10 mouse cellular contexts compared by ENCODE assay signal in genomic region chr1:182021691-182022299, GRCm38 (mm10). TPM values are rescaled to one million over a fixed set of nuclear protein-coding genes. Genes with fewer than 3 reads are reported as not detected.
A peak's percentile ranks its signal among the peaks of the same experiment; 100 is the strongest.
DNase-seq lines count a peak whose midpoint lies in the region; ATAC-seq and TF ChIP-seq lines count a peak whose summit lies in the region.
"Had no signal": no experiment of that assay in that cellular context is flagged by ENCODE, and none has a peak within 500 bp of the region (broad histone marks: within the 10 kb centered on the region; RNA-seq: fewer than 3 reads in every experiment).

No protein-coding gene starts in this region.

- H3K9me3 ChIP-seq in lung, embryonic 14.5 days (ENCODE audit: low read depth, low read length), result no peaks in the 10 kb centered on the region
- no peaks in the 10 kb centered on the region for H3K9me3 ChIP-seq in heart, postnatal 0 days (replicated peaks; ENCODE audit: control insufficient read depth, low read length)
- no peaks in the 10 kb centered on the region for H3K9me3 ChIP-seq in midbrain, embryonic 15.5 days
- H3K9me3 ChIP-seq: liver, embryonic 12.5 days had no signal

- H3K36me3 ChIP-seq in heart, adult 2 months (ENCODE audit: control insufficient read depth, insufficient read depth, low read length), result peaks cover 6% of the 10 kb centered on the region
- no peaks in the 10 kb centered on the region for H3K36me3 ChIP-seq in lung, embryonic 14.5 days (ENCODE audit: insufficient read depth)
- H3K36me3 ChIP-seq in heart, postnatal 0 days (replicated peaks; ENCODE audit: control insufficient read depth, insufficient read depth, low read length), result no peaks in the 10 kb centered on the region
- H3K36me3 ChIP-seq in midbrain, embryonic 15.5 days (replicated peaks), result no peaks in the 10 kb centered on the region
- H3K36me3 ChIP-seq: liver, embryonic 12.5 days had no signal

- no peak overlapping the region for H3K4me3 ChIP-seq in heart, adult 2 months
- H3K4me3 ChIP-seq in lung, embryonic 14.5 days (ENCODE audit: low read depth, low read length), result no peak overlapping the region
- H3K4me3 ChIP-seq in lung, adult 2 months (replicated peaks; ENCODE audit: extremely low read depth, low read depth, low read length), result no peak overlapping the region
- H3K4me3 ChIP-seq in heart, postnatal 0 days (ENCODE audit: low read depth, low read length), result no peak overlapping the region
- H3K4me3 ChIP-seq in midbrain, embryonic 15.5 days, result no peak overlapping the region
- H3K4me3 ChIP-seq: liver, embryonic 12.5 days had no signal

- no peak for TF ChIP-seq CTCF in heart, adult 2 months (IDR thresholded peaks at IDR 0.05)
- TF ChIP-seq CTCF in lung, embryonic 14.5 days (IDR thresholded peaks at IDR 0.05; ENCODE audit: low read depth), result no peak
- TF ChIP-seq CTCF in lung, adult 2 months (IDR thresholded peaks at IDR 0.05; ENCODE audit: insufficient read depth, low read length), result no peak
- no peak for TF ChIP-seq CTCF in heart, postnatal 0 days (IDR thresholded peaks at IDR 0.05; ENCODE audit: low read depth)

- intact Hi-C loops in heart, adult 2 months (cut with DNase I), result loop anchor here (5.0 to 10.0 kb wide), 3 partner anchors 44 to 97 kb away; no protein-coding TSS in a partner anchor

- no peaks in the 10 kb centered on the region for H3K79me2 ChIP-seq in heart, adult 2 months (replicated peaks; ENCODE audit: control insufficient read depth, insufficient read depth, low read length)

- H3K27me3 ChIP-seq in heart, adult 2 months (ENCODE audit: control insufficient read depth, insufficient read depth, low read length), result no peaks in the 10 kb centered on the region; the same call in 1 of the 2 replicates
- no peaks in the 10 kb centered on the region; the same call in 1 of the 2 replicates for H3K27me3 ChIP-seq in lung, embryonic 14.5 days (ENCODE audit: insufficient read depth, low read length)
- no peaks in the 10 kb centered on the region; the same call in 1 of the 2 replicates for H3K27me3 ChIP-seq in heart, postnatal 0 days (ENCODE audit: control insufficient read depth, insufficient read depth, low read length)
- H3K27me3 ChIP-seq in midbrain, embryonic 15.5 days (replicated peaks), result no peaks in the 10 kb centered on the region

- DNase-seq in heart, adult 2 months, result peak in 1 of 2 experiments; percentile 18
- no peak for DNase-seq in heart, adult 8-10 months (ENCODE audit: low spot score)
- DNase-seq in lung, embryonic 14.5 days, result peak; percentile 51
- DNase-seq in lung, adult 2 months, result no peak
- no peak for DNase-seq in heart, postnatal 0 days (ENCODE audit: low spot score)
- no peak for DNase-seq in T-cell, adult 2 months (ENCODE audit: low spot score)
- DNase-seq in embryo, embryonic 11 days, result no peak

- TF ChIP-seq POLR2A in heart, adult 2 months (IDR thresholded peaks at IDR 0.05; ENCODE audit: insufficient read depth, low read depth, low read length), result no peak
- TF ChIP-seq POLR2A in lung, adult 2 months (IDR thresholded peaks at IDR 0.05; ENCODE audit: borderline replicate concordance, extremely low read depth, low read depth, low read length), result no peak

- H3K9ac ChIP-seq in heart, adult 2 months (ENCODE audit: low read depth, low read length), result no peak overlapping the region
- H3K9ac ChIP-seq in lung, embryonic 14.5 days, result no peak overlapping the region
- H3K9ac ChIP-seq in heart, postnatal 0 days (replicated peaks; ENCODE audit: low read depth, low read length), result no peak overlapping the region
- no peak overlapping the region for H3K9ac ChIP-seq in midbrain, embryonic 15.5 days
- H3K9ac ChIP-seq: liver, embryonic 12.5 days had no signal

- H3K4me1 ChIP-seq in heart, adult 2 months (ENCODE audit: control insufficient read depth, insufficient read depth, low read length), result peaks cover 3% of the 10 kb centered on the region
- H3K4me1 ChIP-seq in lung, embryonic 14.5 days (ENCODE audit: insufficient read depth), result 0 out of 2 replicates have a peak, but pooled peaks cover 5% of the 10 kb centered on the region
- H3K4me1 ChIP-seq in lung, adult 2 months (ENCODE audit: control insufficient read depth, insufficient read depth, low read length), result peaks cover 2% of the 10 kb centered on the region
- peaks cover 26% of the 10 kb centered on the region for H3K4me1 ChIP-seq in heart, postnatal 0 days (ENCODE audit: control insufficient read depth, insufficient read depth)
- H3K4me1 ChIP-seq in midbrain, embryonic 15.5 days, result peaks cover 20% of the 10 kb centered on the region
- H3K4me1 ChIP-seq: liver, embryonic 12.5 days had no signal

- no peak for ATAC-seq in lung, embryonic 14.5 days (ENCODE audit: insufficient read depth)
- ATAC-seq in heart, postnatal 0 days (ENCODE audit: insufficient read depth, low read depth), result no peak
- no peak for ATAC-seq in midbrain, embryonic 15.5 days (replicated peaks)
- ATAC-seq: inflammation-experienced regulatory T-cells, adult 6 months; liver, embryonic 12.5 days had no signal

- no peak overlapping the region for H3K4me2 ChIP-seq in lung, embryonic 14.5 days
- H3K4me2 ChIP-seq in heart, postnatal 0 days (ENCODE audit: low read depth, low read length), result 0 out of 2 replicates have a peak overlapping the region, but pooled peaks have one; percentile 67
- peak overlapping the region; percentile 48; the same call in 1 of the 2 replicates for H3K4me2 ChIP-seq in midbrain, embryonic 15.5 days
- H3K4me2 ChIP-seq: liver, embryonic 12.5 days had no signal

- peak overlapping the region; percentile 78 for H3K27ac ChIP-seq in heart, adult 2 months
- H3K27ac ChIP-seq in lung, embryonic 14.5 days (ENCODE audit: low read depth), result no peak overlapping the region
- peak overlapping the region; percentile 94 for H3K27ac ChIP-seq in heart, postnatal 0 days (ENCODE audit: low read depth)
- peak overlapping the region; percentile 99; the same call in 1 of the 2 replicates for H3K27ac ChIP-seq in midbrain, embryonic 15.5 days
- H3K27ac ChIP-seq: liver, embryonic 12.5 days had no signal

- 61% methylated on average over 6 of the region's 6 CpGs for WGBS in heart, adult 2 months
- 72% methylated on average over 6 of the region's 6 CpGs for WGBS in lung, embryonic 14.5 days
- 57% methylated on average over 6 of the region's 6 CpGs for WGBS in lung, adult 2 months
- WGBS in heart, postnatal 0 days, result 50% methylated on average over 6 of the region's 6 CpGs
- 79% methylated on average over 6 of the region's 6 CpGs for WGBS in midbrain, embryonic 15.5 days

- no peak for TF ChIP-seq EP300 in heart, adult 2 months (IDR thresholded peaks at IDR 0.05; ENCODE audit: insufficient read depth, low read depth, low read length)
- TF ChIP-seq EP300 in heart, postnatal 0 days (IDR thresholded peaks at IDR 0.05; ENCODE audit: low read depth), result no peak

RNA-seq across cellular contexts. Expression of gene Enah, which starts 2.0 kb away (rescaled TPM):
- total RNA-seq in heart, adult 2 months (2021), result 100 to 1,000 TPM; 101 to 124 TPM
- 28.3 and 39.7 TPM in 2 replicates for polyA plus RNA-seq in heart, adult 2 months (2012; rRNA removed)
- 100 to 1,000 TPM; 121 to 157 (median 140) TPM for total RNA-seq in heart, adult 8-10 months (2022)
- 17.8 and 22.2 TPM in 2 replicates for polyA plus RNA-seq in lung, embryonic 14.5 days (2014; fragmentation: Nextera tagmentation; extraction: Ambion mirVana)
- polyA plus RNA-seq in lung, adult 2 months (2012; rRNA removed), result 9.8 and 11.1 TPM in 2 replicates
- total RNA-seq in heart, postnatal 0 days (2014; rRNA removed; ENCODE audit: low replicate concordance), result 69.3 and 77.9 TPM in 2 replicates
- polyA plus RNA-seq in heart, postnatal 0 days (2015; fragmentation: Nextera tagmentation; extraction: Ambion mirVana), result 10.3 and 13.2 TPM in 2 replicates
- 34.6 and 36.1 TPM in 2 replicates for polyA plus RNA-seq in midbrain, embryonic 15.5 days (2015; fragmentation: Nextera tagmentation; extraction: Ambion mirVana)
